Mouse (Mus musculus): ENCODE data around the gene Ier5.
A peak's percentile ranks its signal among the peaks of the same experiment; 100 is the strongest.

The Ier5 gene

GRCm38 (mm10) chr1:155099280-155099848 lies at the start of gene Ier5:
Gene Ier5 (minus strand): TSS chr1:155099636.
- DNase-seq, result peak; percentile 96

DNA sequence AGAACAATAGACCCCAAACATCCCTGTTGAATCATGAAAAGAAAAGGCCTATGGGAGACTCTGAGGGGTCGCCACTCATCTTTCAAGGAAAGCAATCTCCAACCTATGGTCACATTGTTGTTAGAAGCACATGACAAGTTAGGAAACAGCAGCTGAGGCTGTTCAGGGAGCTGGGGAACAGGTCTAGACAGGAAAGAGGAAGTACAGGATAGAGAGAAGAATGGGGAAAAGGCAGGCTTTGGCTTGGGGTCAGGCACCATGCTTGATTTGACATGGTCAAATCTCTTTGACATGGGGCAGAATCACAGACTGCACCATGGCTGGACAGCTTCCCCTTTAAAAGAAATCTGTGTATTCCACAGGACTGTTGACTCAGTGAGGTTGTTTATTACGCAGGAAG lies 47.8 kb upstream of the Ier5 start:
- no peak for DNase-seq

- DNase-seq, result peak; percentile 61
These were observed 47.1 kb upstream of the Ier5 start, which contains the start of gene Mr1 for GRCm38 (mm10) chr1:155146572-155146980. Gene Mr1 (minus strand): TSS chr1:155146814.

DNA sequence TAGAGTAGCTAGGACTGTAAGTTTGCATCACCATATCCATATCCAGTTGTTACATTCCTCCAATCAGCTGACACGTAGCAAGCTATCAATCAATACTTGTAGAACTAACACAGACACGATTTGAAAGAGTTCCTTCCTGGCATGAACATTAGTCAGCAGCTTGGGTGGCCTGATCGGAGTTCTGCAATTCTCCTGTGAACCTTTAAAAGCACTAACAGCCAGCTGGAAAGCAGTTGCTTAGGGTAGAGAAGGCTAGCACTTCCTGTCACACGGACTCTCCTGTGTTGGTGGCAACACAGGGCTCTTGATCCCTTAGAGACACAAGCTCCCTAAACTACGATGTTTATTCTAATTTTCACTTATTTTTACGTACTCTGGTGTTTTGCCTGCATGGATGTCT lies 46.2 kb upstream of the Ier5 start:
- peak; percentile 29 for DNase-seq

- peak; percentile 50 for DNase-seq
These were observed 40.6 kb upstream of the Ier5 start for GRCm38 (mm10) chr1:155140076-155140475.

DNA sequence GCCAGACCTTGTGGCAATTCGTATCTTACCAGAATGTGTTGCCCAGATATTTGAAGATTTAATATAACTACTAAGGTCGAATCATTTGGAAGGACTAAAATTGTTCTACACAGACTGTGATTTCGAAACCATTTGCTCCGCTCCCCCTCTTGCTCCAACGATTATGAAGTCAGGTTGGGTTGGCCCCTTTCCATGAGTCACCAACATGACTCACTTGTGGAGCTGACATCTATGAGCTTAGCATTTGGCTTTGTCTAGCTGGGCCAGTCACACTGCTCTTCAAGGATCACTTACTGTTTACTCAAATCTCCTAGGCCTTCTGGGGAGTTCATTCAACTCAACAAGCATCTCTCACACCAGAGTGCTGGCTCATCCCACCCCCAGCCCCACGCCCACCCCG lies 39.4 kb upstream of the Ier5 start:
- DNase-seq, result peak; percentile 57

- no peak for DNase-seq
These were observed 35.4 kb upstream of the Ier5 start for GRCm38 (mm10) chr1:155134866-155135265.

DNA sequence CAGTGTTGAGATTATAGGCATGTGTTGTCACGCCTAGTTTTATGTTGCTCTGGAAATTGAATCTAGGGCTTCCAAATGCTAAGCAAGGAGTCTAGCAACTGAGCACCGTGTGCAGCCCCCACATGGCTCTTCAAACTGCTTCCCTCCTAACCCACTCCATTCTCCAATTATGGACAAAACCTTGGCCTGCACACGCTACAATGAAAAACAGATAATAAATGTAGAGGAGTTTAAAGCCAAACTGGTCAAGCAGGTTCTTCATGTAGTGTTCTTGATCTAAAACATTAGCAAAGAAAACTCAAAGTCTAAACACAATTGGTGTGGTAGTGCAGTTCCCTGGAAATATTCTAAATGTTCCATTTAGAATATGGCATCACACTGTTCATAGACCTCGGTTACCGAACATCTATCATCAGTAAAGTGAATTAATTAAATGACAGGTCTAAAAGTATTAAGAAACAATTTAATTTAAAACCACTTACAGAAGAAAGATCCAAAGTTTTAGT lies 28.0 kb upstream of the Ier5 start:
- no peak for DNase-seq

GRCm38 (mm10) chr1:155126716-155127115 lies 27.3 kb upstream of the Ier5 start:
- DNase-seq, result no peak

DNA sequence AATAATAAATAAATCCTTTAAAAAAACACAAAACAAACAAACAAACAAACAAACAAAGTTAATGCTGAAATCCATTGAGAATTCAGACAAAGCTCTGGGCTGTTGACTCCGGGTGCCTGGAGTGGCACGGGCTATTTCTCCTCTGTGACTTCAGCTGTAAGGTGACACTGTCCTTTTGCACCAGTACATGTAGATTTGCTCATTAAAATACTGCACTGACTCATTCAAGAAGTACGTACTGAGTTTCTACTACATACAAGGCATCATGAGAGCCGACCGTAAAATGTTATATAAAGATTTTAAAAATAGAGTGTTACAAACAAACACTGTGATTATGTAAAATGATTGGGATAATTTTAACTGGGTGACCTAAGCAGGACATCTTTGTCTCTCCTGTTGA lies 25.0 kb upstream of the Ier5 start:
- DNase-seq, result no peak

- DNase-seq, result peak; percentile 22
These were observed 22.8 kb upstream of the Ier5 start for GRCm38 (mm10) chr1:155121977-155122939.

- DNase-seq, result no peak
These were observed 20.3 kb upstream of the Ier5 start for GRCm38 (mm10) chr1:155119719-155120118.

DNA sequence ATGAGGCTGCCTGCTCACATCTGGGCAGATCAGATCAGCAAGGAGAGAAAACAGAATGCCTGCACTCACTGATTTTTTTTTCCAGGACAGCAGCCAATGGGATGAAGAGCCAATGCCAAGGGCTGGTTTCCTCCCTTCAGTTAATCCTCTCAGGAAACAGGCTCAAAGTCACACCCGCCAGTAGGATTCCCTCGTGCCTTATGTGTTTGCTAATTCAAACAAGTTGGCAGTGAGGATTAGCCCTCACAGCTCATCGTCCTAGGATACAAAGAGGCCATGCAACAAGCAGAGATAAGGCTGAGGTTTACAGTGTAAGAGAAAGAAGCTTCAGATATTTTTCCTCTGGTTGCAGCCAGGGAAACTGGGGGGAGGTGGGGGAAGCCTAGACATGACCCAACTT lies 14.5 kb upstream of the Ier5 start:
- DNase-seq, result no peak

DNA sequence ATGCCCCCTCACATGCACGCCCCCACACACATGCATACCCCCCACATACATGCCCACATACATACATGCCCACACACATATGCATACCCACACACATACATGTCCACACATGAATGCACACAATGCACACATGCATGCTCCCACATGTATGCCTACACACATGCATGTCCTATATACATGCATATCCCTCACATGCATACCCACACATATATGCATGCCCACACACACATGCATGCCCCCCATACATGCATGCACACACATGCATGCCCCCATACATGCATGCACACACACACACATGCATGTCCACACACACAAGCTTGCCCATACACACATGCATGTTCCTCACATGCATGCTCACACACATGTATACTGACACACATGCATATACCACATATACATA lies 13.4 kb upstream of the Ier5 start:
- DNase-seq, result no peak

GRCm38 (mm10) chr1:155112118-155112517 lies 12.7 kb upstream of the Ier5 start:
- DNase-seq, result no peak

- no peak for DNase-seq
These were observed 12.1 kb upstream of the Ier5 start for GRCm38 (mm10) chr1:155111491-155111890.

DNA sequence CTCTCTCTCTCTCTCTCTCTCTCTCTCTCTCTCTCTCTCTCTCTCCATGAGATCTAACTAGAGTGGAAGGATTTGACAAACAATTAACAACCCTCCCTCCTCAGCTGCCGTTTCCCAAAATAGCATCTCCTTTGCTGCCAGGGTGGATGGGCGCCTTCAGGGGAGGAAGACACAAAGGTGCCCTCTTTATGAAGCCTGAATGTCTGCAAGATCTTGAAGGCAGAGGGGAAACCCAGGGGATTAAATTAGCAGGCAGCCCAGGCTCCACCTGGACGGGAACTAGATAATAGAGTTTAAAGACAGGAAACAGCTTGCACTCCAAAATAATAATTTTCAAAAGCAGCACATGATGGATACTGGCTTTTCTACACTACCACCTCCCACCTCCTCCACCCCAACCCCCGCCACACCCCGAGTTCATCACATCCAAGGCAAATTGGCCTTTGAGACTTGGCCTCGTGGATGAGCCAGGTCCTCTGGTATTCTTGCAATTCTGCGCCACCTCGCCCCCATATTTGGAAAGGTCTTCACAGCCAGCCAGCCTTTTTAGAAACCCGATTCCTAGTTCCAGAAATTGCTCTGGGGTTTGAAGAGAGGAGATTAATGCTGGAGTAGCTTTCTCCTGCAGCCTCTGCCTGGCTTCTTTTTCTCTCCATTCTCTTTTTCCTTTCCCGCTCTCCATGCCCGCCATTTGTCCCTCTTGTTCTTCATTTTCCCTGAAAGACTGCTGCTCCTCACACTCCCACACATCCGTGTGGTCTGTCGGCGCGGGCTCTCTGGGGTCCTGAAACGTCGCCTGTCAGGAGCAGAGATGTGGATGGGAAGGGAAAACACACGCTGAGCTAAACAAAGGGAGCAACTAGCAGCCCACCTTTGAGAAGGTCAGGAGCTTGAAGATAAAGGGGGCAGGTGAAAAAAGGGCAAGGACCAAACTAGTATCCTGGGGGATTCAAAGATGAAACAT lies 10.2 kb upstream of the Ier5 start:
- DNase-seq, result no peak

DNA sequence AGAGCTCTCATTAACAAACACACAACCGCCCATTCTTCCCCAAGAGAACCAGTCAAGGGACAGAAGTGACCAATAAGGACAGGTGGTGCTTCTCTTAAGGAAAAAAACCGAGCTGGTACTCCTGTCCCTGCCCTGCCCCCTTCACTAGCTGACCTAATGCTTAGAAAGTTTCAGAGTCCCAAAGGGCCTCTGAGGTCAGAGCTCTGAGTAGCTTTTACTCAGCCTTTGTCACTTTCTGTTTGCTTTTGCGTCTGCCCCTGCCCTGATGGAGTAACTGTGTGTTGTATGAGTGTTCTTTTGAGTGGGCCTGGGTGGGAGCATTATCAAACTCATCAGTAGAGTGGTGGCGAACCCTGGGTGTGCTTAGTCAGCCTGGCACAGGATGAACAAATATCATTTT lies 9.0 kb upstream of the Ier5 start:
- DNase-seq, result no peak

DNA sequence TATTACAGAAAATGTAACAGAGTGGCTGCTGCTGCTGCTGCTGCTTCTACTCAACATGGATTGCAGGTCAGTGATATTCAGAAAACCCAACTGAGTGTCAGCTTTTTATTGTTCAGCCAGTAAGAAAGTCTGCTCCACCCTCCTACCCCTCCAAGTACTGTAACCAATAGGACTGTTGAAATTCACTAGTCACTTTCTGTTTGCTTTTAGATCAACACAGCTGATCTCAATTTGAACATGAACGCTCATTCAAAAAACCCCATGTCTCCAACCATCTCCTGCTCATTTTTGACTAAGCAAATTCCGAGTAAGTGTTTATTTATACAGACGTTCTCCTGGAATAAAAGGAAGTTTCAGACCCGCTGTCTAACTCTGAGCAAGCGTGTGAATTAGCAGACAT lies 8.4 kb upstream of the Ier5 start:
- no peak for DNase-seq

GRCm38 (mm10) chr1:155106310-155106709 lies 6.9 kb upstream of the Ier5 start:
- no peak for DNase-seq

DNA sequence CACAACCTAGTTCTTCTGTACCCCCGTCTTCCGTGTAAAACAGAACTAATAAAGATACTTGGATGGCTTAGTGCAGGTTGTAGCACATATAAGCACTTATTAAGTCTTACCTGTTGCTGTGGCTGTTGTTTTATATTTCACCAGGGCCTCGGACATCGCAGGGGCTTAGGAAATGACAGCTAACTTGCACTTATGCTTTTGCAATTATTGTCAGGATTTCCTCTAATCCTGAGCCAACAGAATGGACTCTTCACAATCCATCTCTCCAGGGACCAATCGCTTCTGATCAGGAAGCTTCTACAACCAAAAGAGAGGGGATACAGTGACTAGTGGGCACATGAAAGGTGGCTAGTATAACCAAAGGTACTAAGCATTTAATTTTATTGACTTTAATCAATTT lies 4.6 kb upstream of the Ier5 start:
- no peak for DNase-seq

DNA sequence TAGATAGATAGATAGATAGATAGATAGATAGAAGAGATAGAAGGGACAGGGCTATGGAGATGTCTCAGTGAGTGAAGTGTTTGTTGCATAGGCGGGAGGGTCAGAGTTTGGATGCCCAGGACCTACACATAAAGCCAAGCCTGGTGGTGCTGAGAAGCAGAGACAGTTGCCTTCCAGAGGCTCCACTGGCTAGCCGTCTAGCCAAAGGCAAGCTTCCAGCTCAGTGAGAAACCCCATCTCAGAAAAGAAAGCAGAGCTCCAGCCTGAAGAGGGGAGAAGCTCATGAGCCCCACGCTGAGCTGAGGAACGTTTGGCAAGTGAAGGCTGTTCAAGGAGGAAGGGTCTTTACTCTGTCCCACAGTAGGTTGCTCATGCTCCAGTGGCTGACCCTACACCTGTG lies 3.2 kb upstream of the Ier5 start:
- DNase-seq, result no peak
